22 mouse cellular contexts compared by ENCODE assay signal in genomic region chr7:133891796-133892195, GRCm38 (mm10).
DNase-seq lines count a peak whose midpoint lies in the region; ATAC-seq and TF ChIP-seq lines count a peak whose summit lies in the region.
"Had no signal": no experiment of that assay in that cellular context is flagged by ENCODE, and none has a peak within 500 bp of the region (broad histone marks: within the 10 kb centered on the region; RNA-seq: fewer than 3 reads in every experiment).

No protein-coding gene starts in this region.

- no peaks in the 10 kb centered on the region; the same call in 1 of the 2 replicates for H3K36me3 ChIP-seq in intestine, embryonic 14.5 days (ENCODE audit: control insufficient read depth, insufficient read depth, low read length)
- no peaks in the 10 kb centered on the region for H3K36me3 ChIP-seq in intestine, postnatal 0 days (ENCODE audit: control insufficient read depth, insufficient read depth)
- H3K36me3 ChIP-seq: embryonic facial prominence, embryonic 12.5 days; embryonic facial prominence, embryonic 15.5 days; hindbrain, embryonic 12.5 days; hindbrain, embryonic 15.5 days; intestine, embryonic 15.5 days had no signal

- H3K4me3 ChIP-seq in intestine, embryonic 14.5 days (ENCODE audit: low read depth, low read length), result no peak overlapping the region
- H3K4me3 ChIP-seq in intestine, postnatal 0 days (ENCODE audit: low read depth, low read length), result no peak overlapping the region
- H3K4me3 ChIP-seq: embryonic facial prominence, embryonic 12.5 days; embryonic facial prominence, embryonic 15.5 days; gastrocnemius, adult 2 months; hindbrain, embryonic 12.5 days; hindbrain, embryonic 15.5 days; intestine, embryonic 15.5 days had no signal

- H3K4me1 ChIP-seq in intestine, embryonic 14.5 days (replicated peaks; ENCODE audit: control insufficient read depth, insufficient read depth, low read length), result no peaks in the 10 kb centered on the region
- no peaks in the 10 kb centered on the region for H3K4me1 ChIP-seq in intestine, postnatal 0 days (replicated peaks; ENCODE audit: control insufficient read depth, insufficient read depth, low read length)
- H3K4me1 ChIP-seq: embryonic facial prominence, embryonic 12.5 days; embryonic facial prominence, embryonic 15.5 days; hindbrain, embryonic 12.5 days; hindbrain, embryonic 15.5 days; intestine, embryonic 15.5 days had no signal

- no peak for ATAC-seq in intestine, embryonic 14.5 days (replicated peaks; ENCODE audit: low FRiP score, low TSS enrichment, low read depth)
- no peak for ATAC-seq in intestine, postnatal 0 days
- ATAC-seq: CD4-positive, CD25-positive, alpha-beta regulatory T cell, adult 4 months; forebrain, embryonic 14.5 days; forebrain, postnatal 0 days; intestine, embryonic 15.5 days had no signal

- WGBS in intestine, embryonic 14.5 days, result 75% methylated on average over 4 of the region's 4 CpGs
- 68% methylated on average over 4 of the region's 4 CpGs for WGBS in intestine, postnatal 0 days

- H3K4me2 ChIP-seq in intestine, embryonic 14.5 days (ENCODE audit: low read length), result no peak overlapping the region
- H3K4me2 ChIP-seq in intestine, postnatal 0 days (replicated peaks; ENCODE audit: low read depth), result no peak overlapping the region
- H3K4me2 ChIP-seq: embryonic facial prominence, embryonic 12.5 days; embryonic facial prominence, embryonic 15.5 days; heart, embryonic 11.5 days; hindbrain, embryonic 12.5 days; hindbrain, embryonic 15.5 days; intestine, embryonic 15.5 days had no signal

- peak; percentile 46 for DNase-seq in adrenal gland, postnatal 14 days
- no peak for DNase-seq in adrenal gland, adult 18-20 months (ENCODE audit: low spot score in 2 of 2)
- peak; percentile 10 for DNase-seq in intestine, embryonic 14.5 days (ENCODE audit: low spot score)
- peak; percentile 11 for DNase-seq in retina, postnatal 1 day
- no peak for DNase-seq in retina, embryonic 14.5 days (ENCODE audit: low spot score)
- DNase-seq: cerebellum, adult 11 months; cerebellum, adult 2 months; cerebellum, adult 9-11 months; cerebellum, postnatal 25 days; forebrain, postnatal 0 days; gastrocnemius, adult 2 months; gastrocnemius, postnatal 25 days; kidney, adult 18-20 months had no signal

- H3K27me3 ChIP-seq in intestine, embryonic 14.5 days (replicated peaks; ENCODE audit: control insufficient read depth, insufficient read depth, low read length), result no peaks in the 10 kb centered on the region
- no peaks in the 10 kb centered on the region for H3K27me3 ChIP-seq in intestine, postnatal 0 days (replicated peaks; ENCODE audit: control insufficient read depth, insufficient read depth, low read length)
- H3K27me3 ChIP-seq: embryonic facial prominence, embryonic 12.5 days; embryonic facial prominence, embryonic 15.5 days; hindbrain, embryonic 12.5 days; hindbrain, embryonic 15.5 days; intestine, embryonic 15.5 days had no signal

- no peak overlapping the region for H3K27ac ChIP-seq in intestine, embryonic 14.5 days (ENCODE audit: low read depth)
- H3K27ac ChIP-seq in intestine, postnatal 0 days (ENCODE audit: low read depth, low read length), result no peak overlapping the region
- H3K27ac ChIP-seq: embryonic facial prominence, embryonic 12.5 days; embryonic facial prominence, embryonic 15.5 days; gastrocnemius, adult 2 months; hindbrain, embryonic 12.5 days; hindbrain, embryonic 15.5 days; intestine, embryonic 15.5 days had no signal

- no peak for TF ChIP-seq CTCF in intestine, postnatal 0 days (IDR thresholded peaks at IDR 0.05; ENCODE audit: low read depth)

- H3K9me3 ChIP-seq in intestine, embryonic 14.5 days (ENCODE audit: control insufficient read depth, low read length), result no peaks in the 10 kb centered on the region
- H3K9me3 ChIP-seq in intestine, postnatal 0 days (ENCODE audit: control insufficient read depth), result no peaks in the 10 kb centered on the region
- H3K9me3 ChIP-seq: embryonic facial prominence, embryonic 12.5 days; embryonic facial prominence, embryonic 15.5 days; hindbrain, embryonic 12.5 days; hindbrain, embryonic 15.5 days; intestine, embryonic 15.5 days had no signal

- no peak overlapping the region for H3K9ac ChIP-seq in intestine, embryonic 14.5 days (ENCODE audit: low read length)
- H3K9ac ChIP-seq in intestine, postnatal 0 days (ENCODE audit: low read depth, low read length), result no peak overlapping the region
- H3K9ac ChIP-seq: embryonic facial prominence, embryonic 12.5 days; embryonic facial prominence, embryonic 15.5 days; forebrain, postnatal 0 days; hindbrain, embryonic 12.5 days; hindbrain, embryonic 15.5 days; intestine, embryonic 15.5 days had no signal

Comparison
In these comparisons a context has a peak if more than half of its experiments do, and no peak if none do; other contexts are left out.
1. DNase-seq: peak in adrenal gland, postnatal 14 days (single experiment), intestine, embryonic 14.5 days (single experiment) and retina, postnatal 1 day (single experiment); none in adrenal gland, adult 18-20 months (0 of 2) and retina, embryonic 14.5 days (single experiment).